Mouse (Mus musculus) heart, postnatal 0 days (tissue): Measurements from ENCODE around the gene Ntf5. TPM values are rescaled to one million over a fixed set of nuclear protein-coding genes. Genes with fewer than 3 reads are reported as not detected.

Experiments
- ATAC-seq: fragments of 200-750 bp; cut with Nextera tagmentation; 2 replicates; pipeline ENCODE4 v1.8.0; 2017; ENCODE audit warnings: low read depth, moderate number of reproducible peaks, moderate library complexity; ENCODE audit not compliant: insufficient read depth
- DNase-seq: peaks from one replicate; pipeline ENCODE4 v3.0.0-alpha.2; 2016; ENCODE audit warnings: low spot score
- H3K27ac ChIP-seq: fragments of 300-500 bp; sonication (generic); 2 replicates; pipeline ENCODE4 v1.5.1; 2014; ENCODE audit warnings: low read depth, mild to moderate bottlenecking
- H3K27me3 ChIP-seq: fragments of 300-500 bp; sonication (generic); 2 replicates; pipeline ENCODE4 v1.6.1; 2014; ENCODE audit warnings: low read length, mixed read lengths; ENCODE audit not compliant: control insufficient read depth, insufficient read depth
- H3K36me3 ChIP-seq: fragments of 300-500 bp; sonication (generic); replicated peaks from 2 replicates; pipeline ENCODE4 v1.6.1; 2014; ENCODE audit warnings: low read length, mixed read lengths; ENCODE audit not compliant: control insufficient read depth, insufficient read depth
- H3K4me1 ChIP-seq: fragments of 300-500 bp; sonication (generic); 2 replicates; pipeline ENCODE4 v1.6.1; 2014; ENCODE audit warnings: antibody characterized with exemption; ENCODE audit not compliant: control insufficient read depth, insufficient read depth
- H3K4me2 ChIP-seq: fragments of 300-500 bp; sonication (generic); 2 replicates; pipeline ENCODE4 v1.6.1; 2014; ENCODE audit warnings: low read depth, mild to moderate bottlenecking, low read length, moderate library complexity
- H3K4me3 ChIP-seq: fragments of 300-500 bp; sonication (generic); 2 replicates; pipeline ENCODE4 v1.5.1; 2014; ENCODE audit warnings: low read depth, low read length
- H3K9ac ChIP-seq: fragments of 300-500 bp; sonication (generic); replicated peaks from 2 replicates; pipeline ENCODE4 v1.6.1; 2014; ENCODE audit warnings: low read depth, low read length, mixed read lengths
- H3K9me3 ChIP-seq: fragments of 300-500 bp; sonication (generic); replicated peaks from 2 replicates; pipeline ENCODE4 v1.6.1; 2016; ENCODE audit warnings: low read length; ENCODE audit not compliant: control insufficient read depth
- CTCF ChIP-seq: IDR thresholded peaks from 2 replicates; pipeline ENCODE4 v1.5.1; 2016; ENCODE audit warnings: antibody characterized with exemption, control low read depth, low read depth
- EP300 ChIP-seq: IDR thresholded peaks from 2 replicates; pipeline ENCODE4 v1.6.1; 2016; ENCODE audit warnings: antibody characterized with exemption, low read depth
- WGBS: fragments of 180-500 bp; shearing (Covaris S2); extraction: QIAGEN DNeasy Blood & Tissue Kit; methylation state at CpG from one replicate; pipeline ENCODE4 v1.1.7; 2014; 5-methylcytosine and 5-hydroxymethylcytosine counted together
- polyA plus RNA-seq: library from polyadenylated mRNA; unstranded; fragments of >200 nt; fragmentation: Nextera tagmentation; extraction: Ambion mirVana; gene quantifications from 2 replicates; pipeline ENCODE4 v1.2.1, GENCODE M21; 2015
- total RNA-seq: library from RNA; depleted of rRNA; stranded (reverse); fragments of >200 nt; gene quantifications from 2 replicates; pipeline ENCODE4 v1.2.3, GENCODE M21; 2014; ENCODE audit warnings: low replicate concordance

The Ntf5 gene
- total and polyA plus RNA-seq, 2 experiments from 2014 or later, result 0.15 TPM; not detected in 1

DNA sequence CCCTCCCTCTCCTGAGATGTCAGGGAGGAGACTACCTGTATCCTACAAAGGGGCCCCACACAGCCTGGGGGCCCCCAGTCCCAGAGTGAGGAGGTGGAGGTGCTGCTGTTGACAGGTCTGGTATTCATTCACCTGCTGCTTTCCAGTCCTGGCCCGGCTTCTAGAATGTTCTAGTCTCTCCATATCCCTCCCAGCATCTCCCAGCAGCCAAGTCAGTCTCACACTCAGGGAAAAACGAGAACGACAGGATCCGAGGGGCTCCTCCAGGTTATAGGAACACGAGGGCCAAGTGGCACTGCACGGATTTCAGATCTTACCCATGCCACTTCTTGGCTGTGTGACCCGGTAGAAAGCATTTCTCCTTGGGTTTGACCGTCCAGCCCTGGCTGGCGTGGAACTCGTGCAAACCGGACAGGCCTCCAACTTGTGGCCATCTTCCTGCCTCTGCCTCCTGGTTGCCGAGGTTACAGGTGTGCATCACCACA, 1.3 kb downstream of the Ntf5 start:
- Histone ChIP-seq H3K4me3 (no peak overlapping the region), H3K9me3 (no peaks in the 10 kb centered on the region), H3K4me1 (peaks cover 12% of the 10 kb centered on the region; the same call in 1 of the 2 replicates), H3K27me3 (peaks cover 91% of the 10 kb centered on the region), H3K9ac (no peak overlapping the region), H3K27ac (no peak overlapping the region), H3K4me2 (no peak overlapping the region), H3K36me3 (no peaks in the 10 kb centered on the region)
- no peak for DNase-seq
- no peak for TF ChIP-seq CTCF
- no peak for TF ChIP-seq EP300
- ATAC-seq, result no peak
- WGBS, result 38% methylated on average over 12 of the region's 12 CpGs

DNA sequence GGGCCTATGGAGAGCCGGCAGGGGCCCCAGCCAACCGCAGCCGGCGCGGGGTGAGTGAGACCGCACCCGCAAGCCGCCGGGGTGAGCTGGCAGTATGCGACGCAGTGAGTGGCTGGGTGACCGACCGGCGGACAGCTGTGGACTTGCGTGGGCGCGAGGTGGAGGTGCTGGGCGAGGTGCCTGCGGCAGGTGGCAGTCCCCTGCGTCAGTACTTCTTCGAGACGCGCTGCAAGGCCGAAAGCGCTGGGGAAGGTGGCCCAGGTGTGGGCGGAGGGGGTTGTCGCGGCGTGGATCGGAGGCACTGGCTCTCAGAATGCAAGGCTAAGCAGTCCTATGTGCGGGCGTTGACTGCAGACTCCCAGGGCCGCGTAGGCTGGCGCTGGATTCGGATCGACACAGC, 2.1 kb downstream of the Ntf5 start:
- H3K36me3 ChIP-seq, result 0 out of 2 replicates have a peak, but pooled peaks cover 1% of the 10 kb centered on the region
- TF ChIP-seq CTCF (no peak), EP300 (no peak)
- ATAC-seq (no peak), DNase-seq (no peak)
- no peak overlapping the region for H3K4me2 ChIP-seq
- H3K27me3 ChIP-seq, result peaks cover 94% of the 10 kb centered on the region
- no peak overlapping the region for H3K9ac ChIP-seq
- H3K4me3 ChIP-seq, result no peak overlapping the region
- H3K9me3 ChIP-seq, result no peaks in the 10 kb centered on the region
- H3K4me1 ChIP-seq, result peaks cover 12% of the 10 kb centered on the region; the same call in 1 of the 2 replicates
- H3K27ac ChIP-seq, result no peak overlapping the region
- 16% methylated on average over 37 of the region's 37 CpGs for WGBS

DNA sequence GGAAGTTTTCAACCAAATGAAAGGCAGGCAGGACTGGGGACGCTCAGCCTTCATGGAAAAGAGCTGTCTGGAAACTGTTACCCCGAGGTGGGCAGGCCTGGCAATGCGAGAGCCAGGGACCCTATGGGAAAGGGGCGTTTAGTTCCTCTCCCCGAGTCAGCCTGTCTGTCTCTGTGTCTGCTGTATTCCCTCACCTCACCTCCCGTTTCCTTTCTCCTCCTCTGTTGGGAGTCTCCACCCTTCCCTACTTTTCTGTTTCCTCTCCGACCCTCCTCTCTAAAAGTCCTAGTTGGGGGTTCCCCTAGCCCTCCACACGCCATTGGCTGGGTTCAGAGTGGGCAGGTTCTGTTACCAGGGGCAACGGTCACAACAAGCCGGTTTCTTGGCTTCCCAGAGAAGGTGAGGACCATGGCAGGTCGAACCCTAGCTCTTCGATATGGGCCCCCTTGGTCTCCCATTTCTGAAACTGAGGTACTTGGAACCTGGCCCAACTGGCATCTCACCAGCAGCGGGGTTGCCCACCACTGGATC, 4.5 kb downstream of the Ntf5 start:
- H3K4me3 ChIP-seq, result no peak overlapping the region
- TF ChIP-seq EP300 (no peak), CTCF (no peak)
- H3K27me3 ChIP-seq, result peaks cover 75% of the 10 kb centered on the region
- ATAC-seq (no peak), DNase-seq (no peak)
- no peaks in the 10 kb centered on the region for H3K9me3 ChIP-seq
- H3K9ac ChIP-seq, result no peak overlapping the region
- H3K4me1 ChIP-seq, result peaks cover 9% of the 10 kb centered on the region; the same call in 1 of the 2 replicates
- H3K4me2 ChIP-seq, result no peak overlapping the region
- 14% methylated on average over 13 of the region's 13 CpGs for WGBS
- no peak overlapping the region for H3K27ac ChIP-seq
- H3K36me3 ChIP-seq, result peaks cover 25% of the 10 kb centered on the region

DNA sequence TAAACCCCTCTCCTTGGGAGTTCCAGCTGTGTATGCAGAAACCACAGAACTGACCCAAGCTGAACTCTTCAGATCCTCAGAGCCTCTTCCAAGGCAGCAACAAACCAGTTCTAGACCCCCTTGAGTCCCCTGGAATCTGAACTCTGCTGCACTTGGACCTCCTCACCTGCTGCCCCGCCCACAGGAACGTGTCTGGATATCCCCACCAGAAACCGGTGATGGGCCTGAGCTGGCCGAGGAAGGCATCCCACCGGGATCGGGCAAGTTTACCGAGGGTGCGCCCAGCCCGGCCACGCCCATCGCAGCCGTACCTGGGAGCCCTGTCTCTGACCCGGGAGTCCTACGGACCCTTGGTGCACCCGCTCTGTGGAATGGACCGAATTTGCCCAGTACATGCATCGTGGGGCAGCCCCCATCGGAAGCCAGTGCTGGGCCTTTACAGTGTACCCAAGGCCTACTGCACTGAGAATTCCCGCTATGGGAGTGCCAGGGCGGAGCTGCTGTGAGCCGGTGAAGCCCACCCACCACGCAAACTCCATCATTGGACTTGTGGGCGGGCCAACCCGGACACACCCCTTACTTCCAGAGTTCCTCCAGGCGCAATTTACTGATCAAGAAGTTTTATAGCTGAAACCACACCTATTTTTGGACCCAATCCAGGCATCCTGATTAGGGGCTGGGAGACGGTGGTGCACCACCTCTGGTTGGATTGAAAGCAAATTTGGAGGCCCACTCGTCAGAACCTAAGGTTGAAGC, 6.5 kb downstream of the Ntf5 start:
- Histone ChIP-seq H3K4me1 (no peaks in the 10 kb centered on the region), H3K9ac (no peak overlapping the region), H3K27me3 (peaks cover 55% of the 10 kb centered on the region), H3K36me3 (peaks cover 45% of the 10 kb centered on the region), H3K9me3 (no peaks in the 10 kb centered on the region), H3K27ac (no peak overlapping the region), H3K4me2 (no peak overlapping the region), H3K4me3 (no peak overlapping the region)
- TF ChIP-seq EP300 (no peak), CTCF (no peak)
- DNase-seq (no peak), ATAC-seq (no peak)
- WGBS, result 15% methylated on average over 27 of the region's 27 CpGs

DNA sequence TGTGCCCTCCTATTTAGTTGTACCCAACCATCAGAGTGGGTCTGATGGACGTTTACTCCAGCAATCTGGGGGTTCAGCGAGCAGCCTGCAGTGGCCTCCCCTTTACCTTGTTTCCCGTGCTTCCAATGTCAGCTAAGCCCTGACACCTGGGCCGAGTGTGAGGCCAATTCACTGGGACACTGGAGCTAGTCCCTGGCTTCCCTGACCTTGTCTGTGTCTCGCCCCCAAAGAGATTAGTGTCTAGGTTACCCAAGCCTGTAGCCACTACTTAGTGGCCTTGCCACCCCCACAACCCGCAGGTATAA, 7.1 kb downstream of the Ntf5 start, which contains the start of gene Lhb:
Gene Lhb (plus strand): TSS at position 206 of the 305 bp plus-strand sequence.
- Histone ChIP-seq H3K4me2 (no peak within 1 kb of the TSS), H3K9me3 (no peaks in the 10 kb centered on the region), H3K36me3 (peaks cover 50% of the 10 kb centered on the region), H3K9ac (no peak within 1 kb of the TSS), H3K27me3 (peaks cover 49% of the 10 kb centered on the region), H3K27ac (no peak within 1 kb of the TSS), H3K4me1 (no peaks in the 10 kb centered on the region), H3K4me3 (no peak within 1 kb of the TSS)
- WGBS, result 68% methylated on average over 6 of the region's 6 CpGs
- TF ChIP-seq EP300 (no peak), CTCF (no peak)
- DNase-seq (no peak), ATAC-seq (no peak)

DNA sequence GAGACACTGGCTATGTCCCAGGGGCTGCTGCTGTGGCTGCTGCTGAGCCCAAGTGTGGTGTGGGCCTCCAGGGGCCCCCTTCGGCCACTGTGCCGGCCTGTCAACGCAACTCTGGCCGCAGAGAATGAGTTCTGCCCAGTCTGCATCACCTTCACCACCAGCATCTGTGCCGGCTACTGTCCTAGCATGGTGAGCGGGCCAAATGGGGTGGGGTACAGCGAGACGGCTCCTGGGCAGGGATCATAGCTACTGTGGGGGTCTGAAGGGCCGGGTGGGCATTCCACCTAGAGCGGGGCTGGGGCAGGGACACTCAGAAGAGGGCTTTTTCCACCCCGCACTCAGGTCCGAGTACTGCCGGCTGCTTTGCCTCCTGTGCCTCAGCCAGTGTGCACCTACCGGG, 7.7 kb downstream of the Ntf5 start:
- H3K4me1 ChIP-seq, result no peaks in the 10 kb centered on the region
- no peaks in the 10 kb centered on the region for H3K9me3 ChIP-seq
- no peak overlapping the region for H3K4me2 ChIP-seq
- peaks cover 53% of the 10 kb centered on the region for H3K36me3 ChIP-seq
- ATAC-seq (no peak), DNase-seq (no peak)
- no peak overlapping the region for H3K9ac ChIP-seq
- H3K27ac ChIP-seq, result no peak overlapping the region
- peaks cover 43% of the 10 kb centered on the region for H3K27me3 ChIP-seq
- WGBS, result 93% methylated on average over 14 of the region's 14 CpGs
- TF ChIP-seq EP300, result no peak
- no peak for TF ChIP-seq CTCF
- no peak overlapping the region for H3K4me3 ChIP-seq
